Mouse (Mus musculus) heart, postnatal 14 days (tissue): ENCODE results near the gene Lzts3. TPM values are rescaled to one million over a fixed set of nuclear protein-coding genes. Genes with fewer than 3 reads are reported as not detected.

ENCODE experiments used
- DNase-seq, 2 experiments: peaks; one replicate each; pipeline ENCODE4 v3.0.0; 2021 to 2022
- intact Hi-C: fragments of 180-260 bp; cut with DNase I; formaldehyde crosslinking; loops from one replicate; pipeline ENCODE4 v1.15.1; 2025
- total RNA-seq, 2 experiments: library from RNA; stranded (reverse); gene quantifications; 2 replicates each; pipeline ENCODE4 v1.2.3; 2021

Lzts3 gene
- total RNA-seq, 2 experiments from 2014 or later: 3.3 to 4.6 TPM

DNA sequence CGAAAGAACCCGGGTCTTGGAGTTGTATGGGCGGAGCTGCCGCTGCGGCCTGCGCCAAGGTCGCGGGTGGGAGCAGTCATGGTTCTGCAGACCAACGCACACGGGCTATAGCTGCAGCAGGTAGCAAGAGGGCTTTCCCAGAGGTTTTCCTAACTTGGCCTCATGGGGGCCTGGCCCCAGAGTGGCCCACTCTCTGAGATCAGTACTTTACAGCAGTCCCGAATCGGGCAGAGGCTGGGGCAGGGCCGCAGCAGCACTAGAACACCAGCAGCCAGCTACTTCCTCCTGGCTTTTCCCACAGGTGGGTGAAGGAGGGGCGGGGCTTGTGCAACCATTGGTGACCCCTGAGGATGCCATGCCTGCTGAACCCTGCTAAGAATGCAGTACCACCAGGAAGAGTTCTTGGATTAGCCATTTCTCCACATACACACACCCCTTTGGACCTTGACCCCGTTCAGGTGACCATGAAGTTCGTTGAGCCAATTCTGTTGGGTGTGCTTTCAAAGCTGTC lies 4.4 kb downstream of the Lzts3 start:
- no peak for DNase-seq
- intact Hi-C loops: no loop called here

DNA sequence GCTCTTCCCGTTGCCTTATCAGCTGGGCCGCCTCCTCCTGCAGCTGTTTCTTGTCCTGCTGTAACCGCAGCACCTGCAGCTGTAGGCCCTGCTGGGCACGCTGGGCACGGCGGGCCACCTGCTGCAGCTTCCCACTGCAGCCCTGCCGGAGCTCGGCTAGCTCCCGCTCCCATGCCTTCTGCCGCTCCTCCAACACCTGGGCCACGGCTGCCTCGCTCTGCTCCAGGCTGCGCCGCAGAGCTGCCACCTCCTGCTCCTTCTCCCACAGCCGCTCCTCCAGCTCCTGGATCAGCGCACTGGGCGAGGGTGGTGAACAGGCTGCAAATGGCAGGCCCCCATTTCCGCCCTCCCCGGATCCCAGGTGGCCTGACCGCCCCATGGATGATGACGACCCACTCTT lies 6.8 kb downstream of the Lzts3 start:
- intact Hi-C loops: no loop called here
- no peak for DNase-seq

- DNase-seq: peak; percentile 19 to 32
- intact Hi-C loops: no loop called here
These were observed 7.7 kb downstream of the Lzts3 start for GRCm38 (mm10) chr2:130634739-130635411.

GRCm38 (mm10) chr2:130634006-130634738 lies 8.4 kb downstream of the Lzts3 start:
- DNase-seq: no peak
- intact Hi-C loops: no loop called here

GRCm38 (mm10) chr2:130632887-130633675 lies 9.5 kb downstream of the Lzts3 start:
- DNase-seq: no peak
- intact Hi-C loops: no loop called here

DNA sequence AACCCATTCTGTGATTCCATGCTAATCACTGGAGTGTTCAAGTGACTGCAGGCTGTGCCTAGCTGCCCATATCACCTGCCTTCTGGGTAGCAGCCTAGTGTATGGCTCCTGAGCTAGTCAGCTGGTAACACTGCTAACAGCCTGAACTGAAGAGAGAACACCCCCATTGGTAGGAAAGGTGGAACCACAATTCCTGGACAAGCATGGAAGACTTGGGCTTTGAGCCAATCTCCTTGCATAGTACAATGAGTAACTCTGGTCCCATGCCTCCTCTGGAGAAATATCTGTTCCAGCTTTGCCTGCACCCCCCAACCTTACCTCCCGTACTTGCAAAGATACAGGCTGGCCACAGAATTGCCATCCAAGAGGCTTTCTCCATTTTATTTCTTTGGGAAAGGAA lies 10.2 kb downstream of the Lzts3 start:
- DNase-seq: no peak
- intact Hi-C loops: no loop called here

GRCm38 (mm10) chr2:130629839-130630203 lies 12.8 kb downstream of the Lzts3 start, which contains the start of the genes Fastkd5 and Ubox5:
Gene Fastkd5, minus strand, starts transcription at chr2:130630027.
Gene Ubox5, minus strand, starts transcription at chr2:130630038.
- intact Hi-C loops: no loop called here

DNA sequence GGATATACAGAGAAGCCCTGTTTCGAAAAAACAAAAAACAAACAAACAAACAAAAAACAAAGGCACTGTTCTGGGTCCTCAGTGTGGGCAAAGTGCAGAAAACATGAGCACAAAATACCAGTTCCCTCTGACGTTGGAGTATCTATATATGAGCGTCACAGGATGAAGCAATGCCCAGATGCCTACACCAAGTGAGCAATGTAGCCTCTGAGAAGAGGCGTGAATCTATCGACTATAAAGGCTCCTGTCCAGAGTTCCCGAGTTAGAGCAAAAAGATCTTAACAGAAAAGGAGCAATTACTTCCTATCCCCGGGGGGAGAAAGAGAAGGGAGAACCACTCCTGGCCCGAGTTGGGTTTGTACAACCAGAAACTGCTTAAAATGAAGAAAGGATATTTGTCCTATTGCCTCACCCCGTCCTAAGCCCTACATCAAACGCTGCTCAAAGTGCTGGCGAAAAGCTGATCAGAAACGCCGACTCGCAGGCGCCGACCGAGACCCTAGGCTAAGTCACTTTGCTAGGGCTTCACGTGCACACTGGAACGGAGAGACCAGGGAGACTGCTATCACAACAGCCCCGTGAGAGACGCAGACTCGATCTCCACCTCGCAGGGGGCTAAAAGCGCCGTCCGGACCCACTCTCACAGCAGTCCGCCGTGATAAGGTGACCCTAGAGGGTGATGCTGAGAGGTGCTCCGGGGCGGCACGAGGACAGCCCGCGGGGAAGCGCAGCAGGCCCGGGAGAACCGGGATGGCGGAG lies 13.3 kb downstream of the Lzts3 start:
- intact Hi-C loops: no loop called here
- no peak for DNase-seq

More at GRCm38 (mm10) chr2:130629839-130630203, 12.8 kb downstream of the Lzts3 start, which contains the start of the genes Fastkd5 and Ubox5:
- peak; percentile 89 to 95 for DNase-seq

- DNase-seq: no peak
- intact Hi-C loops: no loop called here
These were observed 14.2 kb downstream of the Lzts3 start for GRCm38 (mm10) chr2:130628424-130628823.

DNA sequence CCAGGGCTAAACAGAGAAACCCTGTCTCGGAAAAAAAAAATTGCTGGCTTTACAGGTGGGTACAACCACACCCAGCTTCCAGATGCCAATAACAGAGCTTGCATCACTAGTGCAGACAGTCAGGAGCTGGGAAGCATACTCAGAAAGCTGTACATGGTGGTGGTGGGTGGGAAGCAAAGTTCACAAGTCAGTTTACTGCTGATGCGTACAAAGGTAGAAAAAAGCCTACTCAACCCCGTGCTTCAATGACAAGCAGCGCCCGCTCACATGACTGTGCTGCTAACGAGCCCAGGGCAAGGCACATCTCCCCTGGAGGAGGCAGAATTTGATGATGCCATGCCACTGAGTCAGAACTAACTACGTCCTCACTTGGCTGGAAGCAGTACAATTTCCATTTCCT lies 23.6 kb downstream of the Lzts3 start:
- DNase-seq: no peak
- intact Hi-C loops: no loop called here

- DNase-seq: no peak
- intact Hi-C loops: no loop called here
These were observed 29.5 kb downstream of the Lzts3 start for GRCm38 (mm10) chr2:130613091-130613490.

- DNase-seq: no peak
- intact Hi-C loops: no loop called here
These were observed 40.4 kb downstream of the Lzts3 start for GRCm38 (mm10) chr2:130602195-130602594.

GRCm38 (mm10) chr2:130598399-130598798 lies 44.2 kb downstream of the Lzts3 start:
- intact Hi-C loops: no loop called here
- peak in 1 of 2 experiments; percentile 27 for DNase-seq

- intact Hi-C loops: loop anchor here (2.0 kb wide), 1 partner anchor 33 kb away; no protein-coding TSS in a partner anchor
- peak in 1 of 2 experiments; percentile 36 for DNase-seq
These were observed 45.0 kb downstream of the Lzts3 start for GRCm38 (mm10) chr2:130597601-130598010.

DNA sequence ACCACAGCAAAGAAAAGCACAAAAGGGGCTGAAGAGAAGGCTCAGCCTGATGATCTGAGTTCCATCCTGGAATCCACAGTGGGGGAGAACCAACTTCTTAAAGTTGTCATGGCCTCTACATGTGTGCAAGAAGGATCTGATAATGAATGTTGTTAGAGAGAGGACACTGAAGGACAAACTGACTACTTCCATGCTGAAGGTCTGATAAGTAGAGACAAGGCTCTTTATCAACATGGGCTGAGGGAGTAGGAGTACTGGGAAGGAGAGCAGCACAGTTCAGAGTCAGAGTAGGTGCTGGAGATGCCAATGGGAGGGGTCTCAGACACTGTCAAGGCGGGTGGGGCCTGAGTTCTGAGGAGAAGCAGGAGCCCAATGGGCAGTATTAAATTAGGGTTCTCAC lies 47.0 kb downstream of the Lzts3 start:
- DNase-seq: no peak
- intact Hi-C loops: no loop called here

DNA sequence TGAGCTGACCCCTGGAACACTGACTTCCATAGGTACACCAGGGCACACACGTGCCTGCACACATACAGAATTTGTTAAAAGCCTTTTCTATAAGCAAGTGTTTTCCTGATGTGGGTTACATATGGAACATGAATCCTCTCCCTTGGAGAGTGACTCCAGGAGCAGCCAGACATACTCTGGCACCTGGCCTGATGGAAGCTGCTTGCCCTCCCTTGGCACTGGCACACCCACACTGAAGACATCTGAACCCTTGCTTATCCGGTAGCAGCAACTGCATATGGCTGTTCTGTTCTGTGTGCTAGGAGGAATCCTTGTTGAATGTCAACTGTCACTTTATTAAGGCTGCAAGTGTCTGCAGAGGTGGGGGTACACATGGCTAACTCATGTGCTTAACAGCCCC lies 51.6 kb downstream of the Lzts3 start:
- intact Hi-C loops: no loop called here
- no peak for DNase-seq

DNA sequence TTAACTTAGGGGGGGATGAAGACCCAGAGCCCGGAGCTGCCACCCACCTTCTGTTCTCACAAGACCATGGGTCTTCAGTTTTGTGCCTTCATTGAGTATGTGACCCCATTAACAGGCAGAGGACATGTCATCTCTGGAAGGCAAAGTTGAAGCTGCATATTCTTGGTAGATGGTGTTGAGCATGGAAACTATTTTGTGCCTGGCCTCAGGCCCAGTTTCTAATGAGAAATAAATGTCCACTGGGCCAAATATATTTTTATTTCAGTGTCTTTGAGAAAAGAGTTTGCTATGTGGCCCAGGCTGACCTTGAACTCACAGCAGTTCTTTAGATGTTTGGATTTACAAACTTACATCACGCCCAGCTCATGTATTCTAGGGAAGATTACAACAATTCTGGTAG lies 52.8 kb downstream of the Lzts3 start:
- intact Hi-C loops: no loop called here
- no peak for DNase-seq

DNA sequence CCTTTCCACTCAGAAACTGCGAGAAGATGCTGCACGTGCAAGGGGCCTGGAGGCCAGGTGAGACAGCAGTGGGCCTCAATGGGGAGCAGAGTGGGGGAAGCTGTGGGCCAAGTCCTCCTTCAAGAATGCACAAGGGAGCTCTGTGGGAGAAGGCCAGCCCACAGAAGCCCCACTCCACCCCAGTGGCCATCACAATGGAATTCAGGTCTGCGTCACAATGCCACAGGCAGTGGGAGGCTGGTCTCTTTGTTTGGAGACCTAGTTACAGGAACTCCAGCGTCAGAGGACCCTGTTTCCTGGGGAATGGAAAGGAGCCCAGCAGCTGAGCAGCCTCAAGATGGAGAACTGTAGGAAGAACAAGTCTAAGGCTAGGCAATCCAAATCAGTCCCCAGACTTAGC lies 53.4 kb downstream of the Lzts3 start:
- no peak for DNase-seq
- intact Hi-C loops: no loop called here

GRCm38 (mm10) chr2:130588373-130588772 lies 54.2 kb downstream of the Lzts3 start:
- DNase-seq: no peak
- intact Hi-C loops: no loop called here

GRCm38 (mm10) chr2:130586016-130586415 lies 56.6 kb downstream of the Lzts3 start:
- DNase-seq: no peak
- intact Hi-C loops: no loop called here
